Mouse (Mus musculus): ENCODE measurements around the gene Mettl14. TPM values are rescaled to one million over a fixed set of nuclear protein-coding genes. Genes with fewer than 3 reads are reported as not detected.

Mettl14 gene
- 19.9 and 23.6 TPM in 2 replicates for polyA plus RNA-seq (2015; fragmentation: Nextera tagmentation; extraction: Ambion mirVana)

- Histone ChIP-seq H3K4me1 (peaks cover 19% of the 10 kb centered on the region), H3K4me3 (replicated peaks) (peak within 1 kb of the TSS; percentile 75), H3K27ac (replicated peaks) (peak within 1 kb of the TSS; percentile 95), H3K9ac (replicated peaks) (peak within 1 kb of the TSS; percentile 72), H3K27me3 (replicated peaks) (no peaks in the 10 kb centered on the region; the same call in 1 of the 2 replicates), H3K4me2 (peak within 1 kb of the TSS; percentile 63), H3K36me3 (peaks cover 11% of the 10 kb centered on the region; the same call in 1 of the 2 replicates), H3K9me3 (replicated peaks) (no peaks in the 10 kb centered on the region)
- peak; percentile 100 for ATAC-seq (ENCODE audit: low FRiP score)
- under 1% methylated on average over 41 of the region's 41 CpGs for WGBS
These were observed at the start of gene Mettl14 for GRCm38 (mm10) chr3:123385486-123386156. Mettl14 (minus strand) TSS chr3:123386108.

GRCm38 (mm10) chr3:123433362-123433761 is 47.5 kb upstream of the Mettl14 start:
- no peak for ATAC-seq (ENCODE audit: low FRiP score)
- Histone ChIP-seq H3K4me1 (no peaks in the 10 kb centered on the region), H3K4me3 (replicated peaks) (no peak overlapping the region), H3K9me3 (replicated peaks) (no peaks in the 10 kb centered on the region), H3K27ac (replicated peaks) (no peak overlapping the region), H3K4me2 (no peak overlapping the region), H3K9ac (replicated peaks) (no peak overlapping the region), H3K36me3 (no peaks in the 10 kb centered on the region), H3K27me3 (replicated peaks) (no peaks in the 10 kb centered on the region)
- WGBS = 68% methylated on average over 3 of the region's 3 CpGs

DNA sequence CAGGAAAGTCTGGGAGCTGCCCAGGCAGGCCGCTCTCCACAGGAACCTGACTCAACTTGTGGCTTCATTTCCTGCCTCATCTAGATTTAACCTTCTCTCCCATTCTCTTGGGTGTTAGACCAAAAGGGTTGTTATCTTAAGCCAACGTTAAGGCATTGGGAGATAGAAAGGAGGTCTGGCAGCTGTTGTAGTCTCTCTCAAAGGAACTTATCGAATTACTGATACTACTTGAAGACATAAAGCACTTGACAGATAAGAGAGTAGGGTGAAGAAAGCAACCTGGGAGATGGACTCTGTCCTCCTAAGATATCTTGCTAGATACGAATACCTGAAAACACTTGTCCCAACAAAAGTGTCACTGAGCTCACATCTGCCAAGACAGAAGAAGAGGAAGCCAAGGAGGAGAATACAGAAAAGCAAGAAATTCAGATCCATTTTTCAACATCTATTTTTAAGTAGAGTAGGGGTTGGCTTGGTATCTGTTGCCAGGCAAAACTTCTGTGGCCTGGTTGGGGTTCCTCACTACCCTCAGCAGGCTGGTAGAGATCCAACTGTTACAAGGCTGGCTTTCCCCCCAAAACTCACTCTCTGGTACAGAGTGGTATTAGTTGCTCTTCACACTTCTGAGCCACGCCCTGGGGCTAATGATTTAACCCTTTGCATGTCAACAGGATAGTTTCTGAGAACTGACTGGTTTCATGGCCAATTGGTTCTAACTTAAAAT is 46.2 kb upstream of the Mettl14 start:
- Histone ChIP-seq H3K4me1 (no peaks in the 10 kb centered on the region), H3K4me2 (no peak overlapping the region), H3K27me3 (replicated peaks) (no peaks in the 10 kb centered on the region), H3K9ac (replicated peaks) (no peak overlapping the region), H3K36me3 (no peaks in the 10 kb centered on the region), H3K4me3 (replicated peaks) (no peak overlapping the region), H3K9me3 (replicated peaks) (no peaks in the 10 kb centered on the region), H3K27ac (replicated peaks) (no peak overlapping the region)
- no peak for ATAC-seq (ENCODE audit: low FRiP score)
- WGBS = 72% methylated on average over 5 of the region's 5 CpGs

DNA sequence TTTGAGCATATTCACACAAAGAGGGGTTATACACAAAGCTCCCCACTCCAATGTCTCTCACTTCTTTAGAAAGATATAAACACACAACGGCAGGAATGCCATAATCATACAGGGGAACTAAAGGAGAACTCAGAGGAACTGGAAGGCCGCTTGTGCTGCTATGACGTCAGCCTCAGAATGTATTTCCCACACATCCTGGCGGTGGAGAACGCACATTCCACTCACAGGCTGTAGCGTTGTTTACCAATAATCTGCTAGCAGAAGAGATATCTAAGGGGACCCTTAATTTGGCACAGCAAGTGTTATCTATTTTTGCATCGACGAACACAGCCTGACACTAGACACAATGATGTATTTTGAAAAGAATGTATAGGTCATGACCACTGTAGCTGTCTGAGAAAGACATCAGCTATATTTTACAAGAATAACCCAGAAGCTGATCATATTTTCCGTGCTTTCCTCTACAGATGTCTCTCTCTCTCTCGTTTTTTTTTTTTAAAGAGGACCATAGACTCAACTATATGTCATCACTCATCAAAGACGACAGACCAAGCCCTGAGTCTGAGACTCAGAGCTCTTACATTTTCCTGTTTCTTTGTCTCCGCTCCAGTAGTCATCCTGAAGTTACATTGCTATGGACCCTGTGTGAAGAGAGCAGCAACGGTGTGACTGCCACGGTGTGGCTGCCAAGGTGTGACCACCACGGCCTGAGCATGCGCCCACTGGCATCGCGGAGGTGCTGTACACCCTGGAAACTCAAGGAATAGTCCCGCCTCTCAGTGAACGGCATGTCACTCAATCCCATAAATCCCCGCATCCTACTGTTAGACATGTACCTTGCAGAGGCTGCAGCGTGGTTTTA is 43.9 kb upstream of the Mettl14 start:
- no peaks in the 10 kb centered on the region for H3K36me3 ChIP-seq
- H3K4me3 ChIP-seq (replicated peaks) = no peak overlapping the region
- H3K27ac ChIP-seq (replicated peaks) = no peak overlapping the region
- WGBS = 87% methylated on average over 22 of the region's 22 CpGs
- H3K27me3 ChIP-seq (replicated peaks) = no peaks in the 10 kb centered on the region
- ATAC-seq (ENCODE audit: low FRiP score) = no peak
- H3K9ac ChIP-seq (replicated peaks) = no peak overlapping the region
- H3K9me3 ChIP-seq (replicated peaks) = no peaks in the 10 kb centered on the region
- H3K4me1 ChIP-seq = no peaks in the 10 kb centered on the region
- no peak overlapping the region for H3K4me2 ChIP-seq

- Histone ChIP-seq H3K4me3 (replicated peaks) (no peak overlapping the region), H3K9me3 (replicated peaks) (no peaks in the 10 kb centered on the region), H3K4me2 (no peak overlapping the region), H3K27me3 (replicated peaks) (no peaks in the 10 kb centered on the region), H3K4me1 (no peaks in the 10 kb centered on the region), H3K27ac (replicated peaks) (no peak overlapping the region), H3K9ac (replicated peaks) (no peak overlapping the region), H3K36me3 (no peaks in the 10 kb centered on the region)
- ATAC-seq (ENCODE audit: low FRiP score) = no peak
- WGBS = 79% methylated on average over 4 of the region's 4 CpGs
These were observed 42.1 kb upstream of the Mettl14 start for GRCm38 (mm10) chr3:123428005-123428404.

DNA sequence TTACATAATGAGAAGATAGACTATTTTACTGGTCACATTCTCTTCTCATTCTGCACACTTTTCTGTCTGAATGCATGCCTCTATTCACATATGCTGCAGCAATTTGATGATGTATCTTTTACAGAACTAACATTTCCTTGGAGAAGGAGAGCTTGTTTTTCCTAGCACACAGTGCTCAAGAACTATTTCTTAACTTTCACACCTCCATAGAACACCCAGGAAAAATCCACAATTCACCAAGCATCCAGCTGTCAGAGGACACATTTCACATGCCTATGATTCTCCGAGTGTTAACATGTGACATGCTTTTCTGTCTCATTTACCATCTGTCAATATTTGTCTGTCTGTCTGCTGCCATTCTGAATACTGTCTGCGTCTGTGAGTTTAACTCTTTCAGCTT is 39.7 kb upstream of the Mettl14 start:
- Histone ChIP-seq H3K9me3 (replicated peaks) (no peaks in the 10 kb centered on the region), H3K4me3 (replicated peaks) (no peak overlapping the region), H3K27me3 (replicated peaks) (no peaks in the 10 kb centered on the region), H3K36me3 (no peaks in the 10 kb centered on the region), H3K9ac (replicated peaks) (no peak overlapping the region), H3K27ac (replicated peaks) (no peak overlapping the region), H3K4me1 (no peaks in the 10 kb centered on the region), H3K4me2 (no peak overlapping the region)
- no peak for ATAC-seq (ENCODE audit: low FRiP score)
- WGBS = 72% methylated on average over 2 of the region's 2 CpGs

GRCm38 (mm10) chr3:123413173-123413572 is 27.3 kb upstream of the Mettl14 start:
- Histone ChIP-seq H3K4me1 (no peaks in the 10 kb centered on the region), H3K36me3 (no peaks in the 10 kb centered on the region), H3K27ac (replicated peaks) (no peak overlapping the region), H3K27me3 (replicated peaks) (no peaks in the 10 kb centered on the region), H3K4me2 (no peak overlapping the region), H3K9me3 (replicated peaks) (no peaks in the 10 kb centered on the region), H3K9ac (replicated peaks) (no peak overlapping the region), H3K4me3 (replicated peaks) (no peak overlapping the region)
- no peak for ATAC-seq (ENCODE audit: low FRiP score)
- WGBS = 27% methylated on average over 5 of the region's 5 CpGs

- Histone ChIP-seq H3K9me3 (replicated peaks) (no peaks in the 10 kb centered on the region), H3K27ac (replicated peaks) (no peak overlapping the region), H3K27me3 (replicated peaks) (no peaks in the 10 kb centered on the region), H3K4me2 (no peak overlapping the region), H3K4me3 (replicated peaks) (no peak overlapping the region), H3K36me3 (no peaks in the 10 kb centered on the region), H3K9ac (replicated peaks) (no peak overlapping the region), H3K4me1 (no peaks in the 10 kb centered on the region)
- ATAC-seq (ENCODE audit: low FRiP score) = no peak
- WGBS = 78% methylated on average over 6 of the region's 6 CpGs
These were observed 26.1 kb upstream of the Mettl14 start for GRCm38 (mm10) chr3:123411821-123412578.

- Histone ChIP-seq H3K4me2 (no peak overlapping the region), H3K27me3 (replicated peaks) (no peaks in the 10 kb centered on the region), H3K9ac (replicated peaks) (no peak overlapping the region), H3K4me1 (no peaks in the 10 kb centered on the region), H3K27ac (replicated peaks) (no peak overlapping the region), H3K36me3 (no peaks in the 10 kb centered on the region), H3K4me3 (replicated peaks) (no peak overlapping the region), H3K9me3 (replicated peaks) (no peaks in the 10 kb centered on the region)
- 88% methylated on average over 3 of the region's 3 CpGs for WGBS
- ATAC-seq (ENCODE audit: low FRiP score) = no peak
These were observed 19.0 kb upstream of the Mettl14 start for GRCm38 (mm10) chr3:123404945-123405344.

DNA sequence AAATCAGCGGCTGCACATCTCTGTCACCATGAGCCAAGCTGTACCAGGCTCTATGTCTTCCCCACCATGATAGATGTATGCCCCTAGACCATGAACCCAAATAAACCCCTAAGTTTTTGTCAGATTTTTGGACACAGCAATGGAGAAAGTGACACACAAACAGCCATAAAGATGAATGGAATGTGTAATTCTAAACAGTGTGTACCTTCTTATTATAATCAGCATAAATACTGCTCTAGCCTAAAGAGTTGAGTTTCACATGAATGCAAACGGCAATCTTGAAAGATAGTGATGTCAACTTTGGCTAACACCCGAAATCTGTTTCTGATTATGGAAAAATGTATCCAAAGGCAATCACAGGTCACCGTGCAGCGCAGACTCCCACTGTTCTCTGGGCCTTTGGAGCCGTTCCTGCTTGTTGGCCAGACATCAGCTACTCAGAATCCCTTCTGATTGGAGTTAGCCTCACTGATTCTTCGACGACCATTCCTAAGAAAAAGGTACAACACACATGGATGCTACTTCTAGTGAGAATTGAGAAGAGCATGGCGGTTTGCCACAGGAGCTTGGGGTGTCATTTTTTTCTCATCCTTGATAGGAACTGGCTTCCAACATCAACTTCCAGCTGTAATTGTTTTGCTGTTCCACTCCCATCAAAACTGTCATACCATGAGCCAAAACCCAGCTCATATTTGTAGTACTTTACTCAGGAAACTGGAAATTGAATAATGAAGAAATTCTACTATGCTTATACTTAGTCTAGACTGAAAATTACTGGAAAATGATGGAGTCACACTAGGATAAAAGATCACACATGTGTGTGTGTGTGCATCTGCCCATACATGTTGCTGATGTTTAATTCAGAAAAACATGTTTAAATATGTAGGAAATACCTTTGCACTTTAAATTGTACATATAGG is 11.9 kb upstream of the Mettl14 start:
- no peak overlapping the region for H3K4me3 ChIP-seq (replicated peaks)
- no peaks in the 10 kb centered on the region for H3K27me3 ChIP-seq (replicated peaks)
- no peak overlapping the region for H3K4me2 ChIP-seq
- no peaks in the 10 kb centered on the region for H3K36me3 ChIP-seq
- 83% methylated on average over 9 of the region's 9 CpGs for WGBS
- no peaks in the 10 kb centered on the region for H3K9me3 ChIP-seq (replicated peaks)
- no peak overlapping the region for H3K27ac ChIP-seq (replicated peaks)
- ATAC-seq (ENCODE audit: low FRiP score) = no peak
- H3K4me1 ChIP-seq = no peaks in the 10 kb centered on the region
- no peak overlapping the region for H3K9ac ChIP-seq (replicated peaks)

Data from neural tube, embryonic 15.5 days (tissue).